Mouse (Mus musculus) left cerebral cortex, postnatal 25 days (tissue): ENCODE data around the gene Plekho2. TPM values are rescaled to one million over a fixed set of nuclear protein-coding genes. Genes with fewer than 3 reads are reported as not detected.

Experiments
- DNase-seq, 2 experiments: peaks; one replicate each; pipeline ENCODE4 v3.0.0; 2022; ENCODE audit warnings: low spot score in 2 of 2, mixed read lengths in 1 of 2
- intact Hi-C: fragments of 180-260 bp; cut with DNase I; formaldehyde crosslinking; loops from one replicate; pipeline ENCODE4 v1.15.1; 2025
- total RNA-seq, 2 experiments: library from RNA; stranded (reverse); gene quantifications; 2 replicates each; pipeline ENCODE4 v1.2.3; 2021

Plekho2 gene
- total RNA-seq, 2 experiments from 2014 or later: 13.3 to 17.0 TPM

DNA sequence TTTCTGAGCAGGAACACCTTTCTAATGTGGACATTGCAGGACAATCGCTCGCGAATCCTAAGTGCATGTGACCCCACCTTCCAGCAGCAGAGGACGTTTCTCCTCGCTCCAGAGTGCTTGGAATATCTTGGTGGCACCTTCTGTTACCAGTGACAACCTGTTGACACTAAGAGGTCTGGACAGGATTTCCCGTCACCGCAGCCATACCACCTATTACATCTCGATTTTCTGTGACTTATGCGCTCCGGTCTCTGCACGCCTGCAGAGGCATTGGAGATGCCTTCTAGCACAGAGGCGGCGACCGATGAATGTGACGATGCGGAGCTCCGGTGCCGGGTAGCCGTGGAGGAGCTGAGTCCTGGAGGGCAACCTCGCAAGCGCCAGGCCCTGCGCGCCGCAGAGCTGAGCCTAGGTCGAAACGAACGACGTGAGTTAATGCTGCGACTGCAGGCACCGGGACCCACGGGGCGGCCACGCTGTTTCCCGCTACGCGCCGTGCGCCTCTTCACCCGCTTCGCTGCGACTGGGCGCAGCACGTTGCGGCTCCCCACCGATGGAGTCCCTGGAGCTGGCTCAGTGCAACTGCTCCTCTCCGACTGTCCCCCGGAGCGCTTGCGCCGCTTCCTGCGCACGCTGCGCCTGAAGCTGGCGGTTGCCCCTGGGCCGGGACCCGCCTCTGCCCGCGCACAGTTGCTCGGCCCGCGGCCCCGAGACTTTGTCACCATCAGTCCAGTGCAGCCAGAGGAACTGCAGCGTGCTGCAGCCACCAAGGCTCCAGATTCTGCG is 7.9 kb upstream of the Plekho2 start:
- peak in 1 of 2 experiments; percentile 39 for DNase-seq

DNA sequence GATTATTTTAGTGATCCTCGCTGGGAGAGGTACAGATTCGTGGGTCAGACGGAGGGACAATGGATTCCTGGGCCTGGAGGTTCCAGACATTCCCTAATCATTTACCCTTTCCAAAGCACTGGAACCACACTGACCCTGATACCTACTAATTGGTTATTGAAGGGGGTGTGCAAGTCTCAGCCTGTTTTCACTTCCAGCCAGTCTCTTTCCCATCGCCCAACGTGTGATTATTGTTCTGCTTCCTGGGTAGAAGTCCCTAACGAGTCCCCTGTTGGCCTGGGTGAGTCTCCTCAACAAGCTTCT is 7.4 kb upstream of the Plekho2 start:
- intact Hi-C loops: no loop called here
- DNase-seq: no peak

More for the DNA sequence above, 7.9 kb upstream of the Plekho2 start:
- intact Hi-C loops: no loop called here

DNA sequence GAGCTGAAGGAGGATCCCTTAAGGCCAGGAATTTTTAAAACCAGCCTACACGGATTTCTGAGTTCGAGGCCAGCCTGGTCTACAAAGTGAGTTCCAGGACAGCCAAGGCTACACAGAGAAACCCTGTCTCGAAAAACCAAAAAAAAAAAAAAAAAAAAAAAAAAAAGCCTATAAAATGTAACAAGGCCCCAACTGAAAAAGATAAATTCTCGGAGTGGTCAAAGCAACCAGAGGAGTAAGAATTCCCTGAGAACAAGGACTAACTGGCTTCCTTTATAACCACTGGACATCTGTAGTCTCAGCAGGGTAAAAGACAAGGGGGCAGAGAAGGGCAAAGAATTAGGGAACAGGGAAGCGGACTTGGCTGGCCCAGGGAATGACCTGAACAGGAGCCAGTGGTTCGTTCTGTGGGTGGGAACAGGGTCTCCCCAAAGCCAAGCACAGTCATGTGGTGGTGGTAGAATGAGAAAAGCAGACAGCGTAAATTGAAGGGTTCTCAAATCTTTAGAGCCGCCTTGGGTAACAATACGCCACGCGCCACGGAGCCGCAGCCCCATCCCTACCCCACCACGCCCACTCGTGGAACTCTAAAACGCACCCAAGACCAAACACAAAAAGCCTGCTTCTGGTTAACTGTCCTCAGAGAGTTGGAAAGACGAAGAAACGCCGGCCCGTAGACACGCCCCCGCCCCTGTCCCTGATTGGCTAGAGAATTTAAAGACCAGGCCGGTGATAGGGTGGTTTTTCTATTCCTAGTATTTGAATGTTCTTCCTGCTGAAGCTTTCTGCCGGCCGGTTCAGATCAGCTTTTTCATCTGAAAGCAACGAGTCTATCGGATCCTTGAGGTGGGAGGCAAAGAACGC is 6.8 kb upstream of the Plekho2 start, which contains the start of gene Pif1:
Gene Pif1, plus strand, starts transcription at position 755 of the 864 bp plus-strand sequence.
- peak; percentile 68 to 84 for DNase-seq
- intact Hi-C loops: no loop called here

DNA sequence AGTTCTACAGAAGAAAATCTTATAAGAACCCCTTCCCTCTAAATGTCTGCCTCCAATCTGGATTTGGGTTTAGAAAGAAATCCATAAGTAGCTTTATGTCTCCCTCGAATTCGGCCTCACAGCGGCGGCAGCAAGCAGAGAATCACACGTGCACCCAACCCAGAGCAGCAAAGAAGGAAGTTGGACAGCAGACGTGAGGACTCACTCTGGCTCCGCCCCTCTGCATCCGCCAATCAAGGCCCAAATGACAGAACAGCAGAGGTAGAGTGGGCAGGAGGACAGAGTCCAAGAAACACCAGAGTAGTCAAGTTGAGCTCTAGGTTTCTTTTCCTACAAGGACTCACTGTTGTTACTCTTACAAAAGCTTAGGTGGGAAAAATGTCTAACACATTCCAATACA is 3.2 kb upstream of the Plekho2 start:
- intact Hi-C loops: no loop called here
- no peak for DNase-seq

DNA sequence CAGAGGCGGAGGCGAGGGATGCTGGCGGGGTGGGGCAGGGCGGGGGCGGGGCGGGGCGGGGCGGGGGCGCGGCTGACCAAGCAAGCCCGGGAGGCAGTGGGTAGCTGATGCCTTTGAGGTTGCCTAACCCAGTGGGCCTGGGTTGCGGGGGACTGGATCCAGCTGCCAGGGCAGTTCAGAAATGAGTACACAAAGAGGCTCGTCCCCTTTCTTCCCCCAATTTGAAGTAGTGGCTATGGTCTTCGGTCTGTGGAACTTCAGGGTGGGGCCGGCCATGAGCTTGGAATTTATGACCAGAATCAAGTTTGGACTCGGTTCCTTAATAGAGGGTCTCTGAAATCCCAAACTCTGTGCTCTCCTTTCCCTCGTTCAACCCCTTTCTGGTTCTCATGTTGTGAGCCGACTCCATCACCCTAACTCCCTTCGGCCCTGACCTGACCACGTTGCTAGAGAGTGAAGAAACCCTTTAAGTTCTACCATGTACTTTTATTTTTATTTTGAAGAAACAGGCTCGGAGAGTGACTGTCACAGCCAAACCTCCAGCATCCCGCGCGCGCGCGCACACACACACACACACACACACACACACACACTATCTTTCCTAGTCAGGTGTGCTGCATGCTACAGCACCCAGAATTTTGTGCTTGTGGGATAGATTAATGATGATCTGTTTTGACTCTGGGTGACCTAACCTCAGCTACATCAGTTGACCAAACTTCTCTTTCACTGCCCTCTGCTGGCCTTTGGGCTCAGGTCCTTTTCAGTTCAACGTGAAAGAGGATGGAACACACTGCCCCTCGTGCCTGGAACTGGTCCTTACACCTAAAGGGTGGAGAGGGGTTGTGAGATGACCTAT is 789 bp upstream of the Plekho2 start:
- DNase-seq: peak; percentile 64 to 76
- intact Hi-C loops: loop anchor here (1.0 kb wide), 1 partner anchor 56 kb away; no protein-coding TSS in a partner anchor

DNA sequence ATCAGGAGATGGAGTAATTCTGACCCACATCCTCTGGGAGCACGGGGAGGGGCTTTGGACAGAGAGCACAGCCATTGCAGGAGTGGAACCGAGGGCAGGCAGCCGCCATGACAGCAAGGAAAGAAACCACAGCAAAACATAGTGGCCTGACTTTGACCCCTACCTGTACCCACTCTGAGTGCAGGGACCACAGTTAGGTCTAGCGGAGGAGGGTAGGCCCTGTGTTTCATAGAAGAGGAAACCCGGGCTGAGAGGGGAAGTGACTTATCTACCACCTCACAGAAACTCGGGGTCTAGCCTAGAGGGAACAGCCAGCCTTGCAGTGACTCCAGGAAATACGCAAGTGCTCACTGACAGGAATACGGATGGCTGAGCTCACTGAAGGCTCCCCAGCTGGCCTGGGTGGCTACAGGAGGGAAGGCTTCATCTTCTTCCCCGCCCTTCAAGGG is 1.0 kb downstream of the Plekho2 start:
- intact Hi-C loops: no loop called here

DNA sequence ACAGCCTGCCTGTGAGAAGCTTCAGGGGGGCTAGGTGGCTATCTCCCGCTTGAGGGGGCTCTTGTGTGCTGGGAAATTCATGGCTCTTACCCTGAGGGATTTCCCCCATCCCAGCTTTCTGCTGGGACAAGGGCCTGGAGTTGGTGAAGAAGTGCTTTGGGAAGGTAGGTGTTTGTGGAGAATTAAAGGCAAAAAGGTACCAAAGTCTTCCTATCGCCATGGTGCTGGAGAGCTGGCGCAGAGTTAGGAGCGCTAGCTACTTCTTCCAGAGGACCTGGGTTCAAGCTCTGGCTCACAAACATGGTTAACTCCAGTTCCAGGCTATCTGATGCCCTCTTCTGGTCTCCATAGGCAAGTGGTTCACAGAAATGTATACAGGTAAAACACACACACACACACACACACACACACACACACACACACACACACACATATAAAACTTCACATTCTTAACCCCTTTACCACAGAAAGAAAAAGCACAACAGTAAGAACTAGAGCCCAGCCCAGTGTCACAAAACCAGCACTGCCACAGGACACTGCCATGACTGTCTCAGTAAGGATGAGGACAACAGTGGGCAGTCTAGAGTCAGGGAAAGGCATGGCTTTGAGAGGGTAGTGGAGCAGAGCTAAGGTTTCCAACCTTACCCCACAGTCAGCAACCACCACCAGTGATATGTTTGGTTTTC is 2.2 kb downstream of the Plekho2 start:
- no peak for DNase-seq
- intact Hi-C loops: loop anchor here (2.0 kb wide), 1 partner anchor 15 kb away; no protein-coding TSS in a partner anchor

More for the DNA sequence above, 1.0 kb downstream of the Plekho2 start:
- no peak for DNase-seq

DNA sequence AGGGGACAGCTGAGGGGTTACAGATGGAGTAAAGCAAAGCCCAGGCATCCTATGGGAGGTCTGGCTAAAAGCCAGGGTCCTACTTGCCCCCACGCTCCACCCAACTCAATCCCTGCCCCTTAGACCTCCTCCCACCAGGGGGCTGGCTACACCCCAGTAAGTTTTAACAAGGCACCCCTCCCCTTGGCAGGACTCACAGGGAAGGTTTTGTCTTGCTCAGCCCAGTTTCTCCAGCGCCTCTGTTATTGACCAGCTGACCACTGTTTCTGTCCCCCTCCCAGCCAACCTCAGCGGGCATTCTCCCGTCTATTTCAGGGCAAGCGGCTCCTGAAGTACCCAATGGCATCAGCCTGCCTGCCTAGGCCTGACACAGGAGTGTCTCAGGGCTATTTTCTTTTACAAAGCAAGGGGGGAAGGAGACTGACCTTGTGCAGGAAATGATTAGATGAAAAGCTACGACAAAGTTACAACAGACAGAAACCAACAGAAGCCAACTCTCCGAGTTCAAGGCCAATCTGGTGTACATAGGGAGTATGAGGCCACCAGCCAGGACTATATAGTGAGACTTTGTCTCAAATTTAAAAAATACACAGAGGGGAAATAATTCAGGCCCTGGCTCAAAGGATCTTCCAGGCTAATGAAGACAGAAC is 2.9 kb downstream of the Plekho2 start:
- intact Hi-C loops: loop anchor here (2.0 kb wide), 1 partner anchor 14 kb away; no protein-coding TSS in a partner anchor

DNA sequence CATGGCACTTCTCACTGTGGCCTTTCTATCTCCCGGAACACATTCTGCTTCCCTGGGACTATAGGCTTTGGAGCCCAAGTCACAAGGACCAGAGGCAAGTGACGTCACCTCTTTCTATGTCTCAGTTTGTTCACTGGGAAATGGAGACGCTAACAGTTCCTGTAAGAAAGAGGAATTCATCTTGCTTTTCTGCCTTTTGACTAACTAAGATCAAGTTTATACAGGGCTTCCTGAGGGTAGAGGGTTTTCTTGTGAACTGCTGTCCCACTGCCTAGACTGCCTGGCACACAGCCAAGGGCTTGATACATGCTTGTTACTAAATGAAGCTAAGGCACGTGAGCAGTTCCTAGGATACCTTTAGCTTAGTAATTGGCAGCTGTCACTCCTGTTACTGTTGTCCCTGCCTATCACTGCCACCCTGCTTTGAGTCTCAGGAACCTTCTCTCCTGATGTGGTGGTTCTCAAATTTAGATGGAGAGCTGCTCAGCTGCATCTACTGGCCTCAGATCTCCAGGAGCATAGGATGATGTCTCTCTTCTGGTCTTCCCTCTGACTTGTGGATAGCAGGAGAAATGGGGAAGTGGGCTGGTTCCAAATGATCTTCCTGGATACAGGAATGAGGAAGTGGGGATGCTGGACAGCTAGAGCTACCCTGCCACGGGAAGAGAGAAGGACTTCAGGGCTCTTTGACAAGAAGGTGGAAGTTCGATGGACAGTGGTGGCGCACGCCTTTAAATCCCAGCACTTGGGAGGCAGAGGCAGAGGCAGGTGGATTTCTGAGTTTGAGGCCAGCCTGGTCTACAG is 4.2 kb downstream of the Plekho2 start:
- intact Hi-C loops: loop anchor here (2.0 kb wide), 1 partner anchor 13 kb away; no protein-coding TSS in a partner anchor
- no peak for DNase-seq

More for the DNA sequence above, 2.9 kb downstream of the Plekho2 start:
- DNase-seq: peak in 1 of 2 experiments; percentile 52

DNA sequence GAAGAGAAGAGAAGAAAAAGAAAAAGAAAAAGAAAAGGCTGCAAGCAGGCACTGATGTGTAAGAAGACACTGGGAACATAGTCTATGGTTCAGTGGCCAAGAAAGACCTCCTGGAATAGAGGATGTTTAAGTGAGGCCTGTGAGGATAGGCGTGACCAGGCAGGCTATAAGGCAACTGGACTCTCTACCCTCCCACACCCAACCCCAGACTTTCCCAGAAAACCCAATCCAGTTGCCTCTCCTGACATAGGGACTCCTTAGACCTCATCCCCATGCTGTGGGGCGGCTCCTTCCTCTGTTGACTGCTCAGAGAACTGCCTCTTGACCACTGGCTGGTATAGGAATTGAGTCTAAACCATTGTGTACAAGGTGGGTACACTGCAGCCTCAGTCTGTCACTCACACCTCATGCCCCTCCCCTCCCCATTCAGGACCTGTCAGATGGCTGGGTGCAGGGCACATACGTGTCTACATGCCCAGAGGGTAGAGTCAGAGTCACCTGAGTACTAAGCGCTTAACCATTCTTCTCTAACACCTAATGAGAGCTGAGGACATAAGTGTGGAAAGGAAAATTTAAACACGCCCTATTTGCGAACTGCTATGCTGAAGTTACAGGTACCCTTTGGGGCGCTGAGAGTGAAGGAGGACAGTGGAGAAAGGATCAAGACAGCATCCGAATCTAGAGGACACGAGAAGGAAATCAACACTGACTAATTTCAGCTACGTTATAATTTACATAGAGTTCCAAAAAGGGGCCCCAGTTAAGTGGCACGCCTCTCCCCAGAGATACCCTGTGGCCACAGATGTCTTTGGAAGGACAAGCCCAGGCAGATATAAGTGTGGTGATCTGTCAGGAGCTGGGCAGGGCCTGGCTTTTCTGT is 5.1 kb downstream of the Plekho2 start:
- intact Hi-C loops: no loop called here

DNA sequence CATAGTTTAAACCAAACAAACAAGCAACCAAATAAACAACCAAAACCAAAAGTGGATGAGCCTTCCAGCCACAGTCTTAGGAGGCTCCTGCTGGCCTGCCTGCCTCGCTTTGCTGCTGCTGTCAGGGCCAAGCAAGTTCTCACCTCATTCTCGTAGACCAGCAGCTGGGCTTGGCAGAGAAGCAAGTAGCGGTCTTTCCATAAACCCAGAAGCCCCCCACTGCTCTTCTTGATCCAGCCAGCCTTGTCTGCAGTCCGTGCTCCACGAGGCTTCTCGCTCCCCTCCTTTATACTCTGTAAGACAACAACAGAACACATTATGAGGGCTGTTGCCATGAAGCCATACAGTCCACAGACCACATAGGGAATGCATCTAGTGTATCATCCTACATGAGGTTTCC is 7.0 kb downstream of the Plekho2 start:
- intact Hi-C loops: no loop called here
- no peak for DNase-seq

More for the DNA sequence above, 5.1 kb downstream of the Plekho2 start:
- no peak for DNase-seq

DNA sequence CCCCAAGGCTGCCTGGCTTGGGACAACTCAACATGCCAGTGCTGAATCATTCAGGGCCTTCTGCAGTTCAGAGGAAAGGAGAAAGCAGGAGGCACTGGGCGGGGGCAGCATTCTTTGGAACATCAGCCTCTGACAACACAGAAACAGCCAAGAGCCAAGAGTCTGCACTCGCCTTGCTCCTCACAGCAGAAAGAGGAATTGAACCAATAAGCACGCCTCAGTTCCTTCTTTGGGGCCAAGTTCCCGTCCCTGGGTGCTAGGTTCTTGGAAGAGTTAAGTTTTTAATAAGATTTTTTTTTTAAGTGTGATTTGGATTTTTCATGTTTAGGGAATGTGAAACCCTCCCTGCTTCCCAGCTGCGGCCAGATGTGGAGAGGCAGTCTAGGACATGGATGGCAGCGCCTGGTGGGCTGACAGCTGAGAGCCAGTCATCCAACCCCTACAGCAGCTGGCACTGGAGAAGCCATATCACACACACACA is 10.3 kb downstream of the Plekho2 start:
- DNase-seq: no peak
- intact Hi-C loops: no loop called here

DNA sequence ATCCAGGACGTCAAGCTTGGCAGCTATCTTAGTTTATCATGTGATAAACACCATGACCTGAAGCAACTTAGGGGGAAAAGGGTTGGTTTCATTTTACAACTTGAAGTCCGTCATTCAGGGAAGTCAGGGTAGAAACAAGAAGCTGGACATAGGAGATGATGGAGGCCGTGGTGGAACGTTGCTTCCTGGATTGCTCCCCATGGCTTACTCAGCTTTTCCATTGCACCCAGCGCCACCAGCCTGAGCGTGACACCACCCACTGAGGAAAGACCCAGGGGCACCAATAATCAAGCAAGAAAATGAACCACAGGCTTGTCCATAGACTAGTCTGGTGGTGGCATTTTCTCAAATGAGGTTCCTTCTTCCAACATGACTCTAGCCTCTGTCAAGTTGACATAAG is 11.1 kb downstream of the Plekho2 start:
- DNase-seq: no peak
- intact Hi-C loops: no loop called here

DNA sequence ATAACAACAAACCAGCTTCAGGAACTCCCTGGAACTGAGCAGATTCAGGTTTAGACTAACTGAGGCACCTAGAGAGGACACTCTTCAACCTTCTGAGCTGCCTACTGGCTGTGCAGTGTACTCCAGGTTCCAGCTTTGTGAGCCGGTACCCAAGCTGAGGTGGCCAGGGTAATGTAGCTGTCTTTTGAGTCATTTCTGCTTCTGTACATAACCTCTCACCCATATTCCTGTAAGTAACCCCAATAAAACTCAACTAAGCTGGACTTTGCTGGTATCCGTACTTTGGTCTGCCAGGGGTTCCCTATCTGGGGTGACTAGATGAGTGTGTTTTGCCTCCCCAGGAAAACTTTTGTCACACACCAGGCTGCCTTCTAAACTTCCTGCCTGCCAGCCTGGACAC is 15.1 kb downstream of the Plekho2 start:
- no peak for DNase-seq
- intact Hi-C loops: no loop called here

DNA sequence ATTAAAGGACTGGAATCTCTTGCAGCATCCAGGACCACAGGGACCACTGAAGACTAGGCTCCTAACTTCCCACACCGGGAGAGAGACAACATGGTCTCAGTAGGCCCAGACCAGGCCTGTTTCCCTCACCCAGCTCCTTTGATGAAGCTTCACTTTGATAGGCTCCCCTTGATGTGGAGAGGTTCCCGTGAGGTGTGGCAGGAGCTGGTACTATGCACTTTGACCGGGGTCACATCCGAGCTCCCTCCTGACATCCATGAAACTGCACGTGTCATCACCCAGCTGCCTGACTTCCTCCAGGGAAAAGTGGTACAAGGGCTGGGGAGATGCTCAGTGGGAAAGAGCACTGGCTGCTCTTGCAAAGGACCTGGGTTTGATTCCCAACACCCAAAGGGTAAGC is 16.8 kb downstream of the Plekho2 start:
- intact Hi-C loops: loop anchor here (2.0 kb wide), 1 partner anchor 14 kb away; no protein-coding TSS in a partner anchor
- no peak for DNase-seq

DNA sequence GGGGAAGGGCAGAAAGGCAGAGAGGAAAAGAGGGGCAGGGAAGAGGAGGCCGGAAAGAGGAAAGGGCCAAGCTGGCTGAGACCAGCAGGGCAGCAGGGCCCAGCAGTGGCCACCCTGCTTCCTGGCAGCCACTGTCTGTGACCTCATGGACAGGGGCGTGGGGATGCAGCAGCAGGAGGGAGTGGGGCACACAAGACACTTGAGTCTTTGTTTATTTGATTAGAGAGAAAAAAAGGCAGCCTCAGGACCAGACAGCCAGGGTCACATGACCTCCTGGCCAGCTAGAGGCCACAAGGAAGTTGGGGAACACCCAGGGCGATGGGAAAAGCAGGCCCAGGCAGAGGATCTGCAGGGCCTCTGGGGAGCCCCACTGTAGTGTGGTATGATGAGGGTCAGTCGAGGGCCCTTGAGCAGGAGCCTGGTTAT is 17.7 kb downstream of the Plekho2 start:
- intact Hi-C loops: loop anchor here (2.0 kb wide), 1 partner anchor 15 kb away; no protein-coding TSS in a partner anchor
- peak; percentile 21 to 69 for DNase-seq
